Mouse (Mus musculus): Measurements from ENCODE around the gene Plekhg5.

Plekhg5 gene

GRCm38 (mm10) chr4:152127884-152128283, 55.6 kb downstream of the Plekhg5 start:
- DNase-seq: no peak

- DNase-seq: no peak
Observed at GRCm38 (mm10) chr4:152128784-152129183, 56.5 kb downstream of the Plekhg5 start.

GRCm38 (mm10) chr4:152129395-152129930, 57.2 kb downstream of the Plekhg5 start:
- peak; percentile 54 for DNase-seq

GRCm38 (mm10) chr4:152130771-152131653, 58.7 kb downstream of the Plekhg5 start:
- peak; percentile 89 for DNase-seq

GRCm38 (mm10) chr4:152131809-152132771, 59.8 kb downstream of the Plekhg5 start:
- peak; percentile 98 for DNase-seq

- DNase-seq: no peak
Observed at GRCm38 (mm10) chr4:152132772-152133169, 60.5 kb downstream of the Plekhg5 start.

- no peak for DNase-seq
Observed at GRCm38 (mm10) chr4:152133213-152133612, 60.9 kb downstream of the Plekhg5 start.

- DNase-seq: peak; percentile 69
Observed at GRCm38 (mm10) chr4:152134507-152134906, 62.2 kb downstream of the Plekhg5 start.

GRCm38 (mm10) chr4:152135363-152135762, 63.1 kb downstream of the Plekhg5 start:
- DNase-seq: no peak

GRCm38 (mm10) chr4:152136112-152136875, 64.0 kb downstream of the Plekhg5 start:
- peak; percentile 75 for DNase-seq

- no peak for DNase-seq
Observed at GRCm38 (mm10) chr4:152136876-152137250, 64.6 kb downstream of the Plekhg5 start.

- peak; percentile 93 for DNase-seq
Observed at GRCm38 (mm10) chr4:152138497-152139260, 66.4 kb downstream of the Plekhg5 start.

- DNase-seq: peak; percentile 77
Observed at GRCm38 (mm10) chr4:152140441-152140840, 68.1 kb downstream of the Plekhg5 start.

GRCm38 (mm10) chr4:152141521-152142135, 69.3 kb downstream of the Plekhg5 start:
- DNase-seq: no peak

GRCm38 (mm10) chr4:152143632-152144031, 71.3 kb downstream of the Plekhg5 start:
- DNase-seq: no peak

GRCm38 (mm10) chr4:152145473-152145872, 73.2 kb downstream of the Plekhg5 start:
- no peak for DNase-seq

GRCm38 (mm10) chr4:152146033-152146827, 73.9 kb downstream of the Plekhg5 start:
- DNase-seq: no peak

- no peak for DNase-seq
Observed at GRCm38 (mm10) chr4:152150546-152150945, 78.2 kb downstream of the Plekhg5 start.

- DNase-seq: no peak
Observed at GRCm38 (mm10) chr4:152151451-152151965, 79.2 kb downstream of the Plekhg5 start.

- DNase-seq: peak; percentile 86
Observed at GRCm38 (mm10) chr4:152151966-152152544, 79.8 kb downstream of the Plekhg5 start, which contains the start of gene Espn. TSS of gene Espn (minus strand) at chr4:152152371.

All from retina, postnatal 1 day (tissue).